ENCODE assay signal across 9 mouse cellular contexts in the genomic region with DNA sequence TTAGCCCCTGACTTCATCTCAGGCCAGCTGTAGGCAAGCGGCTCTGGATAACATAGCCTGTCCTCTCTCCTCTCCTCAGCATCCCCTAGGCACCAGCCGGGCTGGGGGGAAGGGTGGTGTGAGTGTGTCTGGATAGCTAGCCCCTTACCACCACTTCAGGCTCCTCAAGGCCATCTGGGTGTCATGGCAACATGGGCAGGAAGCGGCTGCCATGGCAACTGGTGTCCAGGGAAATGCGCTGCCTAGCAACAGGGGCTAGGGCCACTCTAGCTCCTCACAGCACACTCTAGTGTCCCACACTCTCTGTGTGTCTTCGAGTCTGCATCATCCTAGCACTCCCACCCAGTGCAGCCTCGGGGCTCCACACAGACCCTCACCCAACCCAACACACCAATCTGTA. TPM values are rescaled to one million over a fixed set of nuclear protein-coding genes. Genes with fewer than 3 reads are reported as not detected.
DNase-seq lines count a peak whose midpoint lies in the region; ATAC-seq and TF ChIP-seq lines count a peak whose summit lies in the region.
"Had no signal": no experiment of that assay in that cellular context is flagged by ENCODE, and none has a peak within 500 bp of the region (broad histone marks: within the 10 kb centered on the region; RNA-seq: fewer than 3 reads in every experiment).

No protein-coding gene starts in this region.

- no peak for TF ChIP-seq EP300 in liver, postnatal 0 days (IDR thresholded peaks at IDR 0.05; ENCODE audit: low read depth)
- TF ChIP-seq EP300 in heart, adult 2 months (IDR thresholded peaks at IDR 0.05; ENCODE audit: insufficient read depth, low read depth, low read length), result no peak

- H3K9ac ChIP-seq in lung, embryonic 14.5 days, result no peak overlapping the region
- H3K9ac ChIP-seq in liver, postnatal 0 days (replicated peaks), result no peak overlapping the region
- H3K9ac ChIP-seq in heart, adult 2 months (ENCODE audit: low read depth, low read length), result no peak overlapping the region

- no peaks in the 10 kb centered on the region for H3K9me3 ChIP-seq in lung, embryonic 14.5 days (ENCODE audit: low read depth, low read length)
- H3K9me3 ChIP-seq in hindbrain, embryonic 10.5 days, result no peaks in the 10 kb centered on the region
- no peaks in the 10 kb centered on the region for H3K9me3 ChIP-seq in liver, postnatal 0 days (ENCODE audit: low read length)

- intact Hi-C loops in heart, adult 2 months (cut with DNase I), result loop anchor here (5.0 kb wide), 1 partner anchor 86 kb away; a partner anchor contains a TSS

- H3K36me3 ChIP-seq in lung, embryonic 14.5 days (ENCODE audit: insufficient read depth), result no peaks in the 10 kb centered on the region
- no peaks in the 10 kb centered on the region for H3K36me3 ChIP-seq in hindbrain, embryonic 10.5 days
- H3K36me3 ChIP-seq in liver, postnatal 0 days (replicated peaks; ENCODE audit: insufficient read depth, low read length), result no peaks in the 10 kb centered on the region
- no peaks in the 10 kb centered on the region for H3K36me3 ChIP-seq in heart, adult 2 months (ENCODE audit: control insufficient read depth, insufficient read depth, low read length)

- no peaks in the 10 kb centered on the region for H3K79me2 ChIP-seq in heart, adult 2 months (replicated peaks; ENCODE audit: control insufficient read depth, insufficient read depth, low read length)

- ATAC-seq in lung, embryonic 14.5 days (ENCODE audit: insufficient read depth), result peak; percentile 25; the same call in 1 of the 2 replicates
- ATAC-seq in liver, postnatal 0 days, result no peak
- ATAC-seq in inflammation-experienced regulatory T-cells, adult 6 months, result no peak

- no peaks in the 10 kb centered on the region; the same call in 1 of the 2 replicates for H3K27me3 ChIP-seq in lung, embryonic 14.5 days (ENCODE audit: insufficient read depth, low read length)
- H3K27me3 ChIP-seq in hindbrain, embryonic 10.5 days (ENCODE audit: insufficient read depth, poor library complexity, severe bottlenecking), result peaks cover 8% of the 10 kb centered on the region
- no peaks in the 10 kb centered on the region for H3K27me3 ChIP-seq in liver, postnatal 0 days (ENCODE audit: insufficient read depth, low read length)
- no peaks in the 10 kb centered on the region for H3K27me3 ChIP-seq in heart, adult 2 months (ENCODE audit: control insufficient read depth, insufficient read depth, low read length)

- TF ChIP-seq CTCF in lung, embryonic 14.5 days (IDR thresholded peaks at IDR 0.05; ENCODE audit: low read depth), result no peak
- TF ChIP-seq CTCF in liver, postnatal 0 days (IDR thresholded peaks at IDR 0.05; ENCODE audit: low read depth), result no peak
- no peak for TF ChIP-seq CTCF in heart, adult 2 months (IDR thresholded peaks at IDR 0.05)

- H3K27ac ChIP-seq in lung, embryonic 14.5 days (ENCODE audit: low read depth), result no peak overlapping the region
- peak overlapping the region; percentile 84 for H3K27ac ChIP-seq in hindbrain, embryonic 10.5 days
- no peak overlapping the region for H3K27ac ChIP-seq in liver, postnatal 0 days (ENCODE audit: low read depth)
- H3K27ac ChIP-seq in heart, adult 2 months, result no peak overlapping the region

- no peak overlapping the region for H3K4me3 ChIP-seq in lung, embryonic 14.5 days (ENCODE audit: low read depth, low read length)
- H3K4me3 ChIP-seq in hindbrain, embryonic 10.5 days, result peak overlapping the region; percentile 36
- no peak overlapping the region for H3K4me3 ChIP-seq in liver, postnatal 0 days (ENCODE audit: low read depth, low read length)
- H3K4me3 ChIP-seq in heart, adult 2 months, result no peak overlapping the region

- H3K4me2 ChIP-seq in lung, embryonic 14.5 days, result no peak overlapping the region
- no peak overlapping the region for H3K4me2 ChIP-seq in liver, postnatal 0 days (ENCODE audit: low read depth, low read length)

- 38% methylated on average over 6 of the region's 6 CpGs for WGBS in lung, embryonic 14.5 days
- WGBS in hindbrain, embryonic 10.5 days, result 40% methylated on average over 6 of the region's 6 CpGs
- WGBS in liver, postnatal 0 days (ENCODE audit: insufficient replicate concordance), result 62% methylated on average over 6 of the region's 6 CpGs
- WGBS in heart, adult 2 months, result 68% methylated on average over 6 of the region's 6 CpGs

- no peaks in the 10 kb centered on the region for H3K4me1 ChIP-seq in lung, embryonic 14.5 days (ENCODE audit: insufficient read depth)
- peaks cover 42% of the 10 kb centered on the region for H3K4me1 ChIP-seq in hindbrain, embryonic 10.5 days (replicated peaks)
- H3K4me1 ChIP-seq in liver, postnatal 0 days (ENCODE audit: insufficient read depth), result no peaks in the 10 kb centered on the region
- H3K4me1 ChIP-seq in heart, adult 2 months (ENCODE audit: control insufficient read depth, insufficient read depth, low read length), result no peaks in the 10 kb centered on the region

- DNase-seq in lung, embryonic 14.5 days, result no peak
- no peak for DNase-seq in lung, adult 18-20 months
- DNase-seq in hindbrain, embryonic 10.5 days (ENCODE audit: low spot score), result peak; percentile 93
- DNase-seq in mesoderm, embryonic 11.5 days (ENCODE audit: low read depth, low spot score), result peak; percentile 90
- peak; percentile 81 for DNase-seq in right cerebral cortex, postnatal 4 days
- DNase-seq in liver, postnatal 0 days, result no peak
- no peak for DNase-seq in heart, adult 2 months

- no peak for TF ChIP-seq POLR2A in heart, adult 2 months (IDR thresholded peaks at IDR 0.05; ENCODE audit: insufficient read depth, low read depth, low read length)

RNA-seq across cellular contexts. Expression of a gene that starts 4.0 kb away (rescaled TPM):
- not detected in 2 replicates for polyA plus RNA-seq in lung, embryonic 14.5 days (2014; fragmentation: Nextera tagmentation; extraction: Ambion mirVana)
- 0.12 TPM in 1 of 2 replicates, not detected in the other for polyA plus RNA-seq in hindbrain, embryonic 10.5 days (2016; fragmentation: Nextera tagmentation; extraction: Ambion mirVana)
- not detected in 2 replicates for polyA plus RNA-seq in liver, postnatal 0 days (2015; fragmentation: Nextera tagmentation; extraction: Ambion mirVana)
- not detected for polyA plus RNA-seq in inflammation-experienced regulatory T-cells, adult 6 months (2017; shearing (Covaris generic))
- not detected for total RNA-seq in heart, adult 2 months (2021)
- polyA plus RNA-seq in heart, adult 2 months (2012; rRNA removed), result not detected in 2 replicates
- polyA plus RNA-seq: liver, embryonic 16.5 days had no signal

RNA-seq across cellular contexts. Expression of a gene that starts 21.2 kb away (rescaled TPM):
- 22.0 and 23.8 TPM in 2 replicates for polyA plus RNA-seq in lung, embryonic 14.5 days (2014; fragmentation: Nextera tagmentation; extraction: Ambion mirVana)
- 13.0 and 13.7 TPM in 2 replicates for polyA plus RNA-seq in hindbrain, embryonic 10.5 days (2016; fragmentation: Nextera tagmentation; extraction: Ambion mirVana)
- 1.3 and 1.6 TPM in 2 replicates for polyA plus RNA-seq in liver, postnatal 0 days (2015; fragmentation: Nextera tagmentation; extraction: Ambion mirVana)
- polyA plus RNA-seq in inflammation-experienced regulatory T-cells, adult 6 months (2017; shearing (Covaris generic)), result 1 to 10 TPM in 2 of 3 experiments, under 1 TPM in 1; 0.67 to 1.7 (median 1.5) TPM
- total RNA-seq in heart, adult 2 months (2021), result 10 to 100 TPM; 19.6 to 22.7 TPM
- 36.0 and 51.5 TPM in 2 replicates for polyA plus RNA-seq in heart, adult 2 months (2012; rRNA removed)

RNA-seq across cellular contexts. Expression of a gene that starts 34.8 kb away (rescaled TPM):
- polyA plus RNA-seq in lung, embryonic 14.5 days (2014; fragmentation: Nextera tagmentation; extraction: Ambion mirVana), result 74.1 and 81.3 TPM in 2 replicates
- 130 and 133 TPM in 2 replicates for polyA plus RNA-seq in hindbrain, embryonic 10.5 days (2016; fragmentation: Nextera tagmentation; extraction: Ambion mirVana)
- polyA plus RNA-seq in liver, postnatal 0 days (2015; fragmentation: Nextera tagmentation; extraction: Ambion mirVana), result 22.9 and 23.3 TPM in 2 replicates
- 10 to 100 TPM; 31.1 to 45.8 (median 38.5) TPM for polyA plus RNA-seq in inflammation-experienced regulatory T-cells, adult 6 months (2017; shearing (Covaris generic))
- 10 to 100 TPM; 19.6 to 19.8 TPM for total RNA-seq in heart, adult 2 months (2021)
- polyA plus RNA-seq in heart, adult 2 months (2012; rRNA removed), result 26.8 and 32.4 TPM in 2 replicates

RNA-seq across cellular contexts. Expression of a gene that starts 34.8 kb away (rescaled TPM):
- 776 and 804 TPM in 2 replicates for polyA plus RNA-seq in lung, embryonic 14.5 days (2014; fragmentation: Nextera tagmentation; extraction: Ambion mirVana)
- polyA plus RNA-seq in hindbrain, embryonic 10.5 days (2016; fragmentation: Nextera tagmentation; extraction: Ambion mirVana), result 1,091 and 1,220 TPM in 2 replicates
- 156 and 160 TPM in 2 replicates for polyA plus RNA-seq in liver, postnatal 0 days (2015; fragmentation: Nextera tagmentation; extraction: Ambion mirVana)
- 100 to 1,000 TPM; 141 to 268 (median 158) TPM for polyA plus RNA-seq in inflammation-experienced regulatory T-cells, adult 6 months (2017; shearing (Covaris generic))
- 10 to 100 TPM; 40.1 to 41.2 TPM for total RNA-seq in heart, adult 2 months (2021)
- polyA plus RNA-seq in heart, adult 2 months (2012; rRNA removed), result 20.9 and 25.1 TPM in 2 replicates

RNA-seq across cellular contexts. Expression of a gene that starts 44.4 kb away (rescaled TPM):
- 1.5 and 2.5 TPM in 2 replicates for polyA plus RNA-seq in lung, embryonic 14.5 days (2014; fragmentation: Nextera tagmentation; extraction: Ambion mirVana)
- 0.72 TPM in 1 of 2 replicates, not detected in the other for polyA plus RNA-seq in hindbrain, embryonic 10.5 days (2016; fragmentation: Nextera tagmentation; extraction: Ambion mirVana)
- 1.1 TPM in 1 of 2 replicates, not detected in the other for polyA plus RNA-seq in liver, postnatal 0 days (2015; fragmentation: Nextera tagmentation; extraction: Ambion mirVana)
- not detected for polyA plus RNA-seq in inflammation-experienced regulatory T-cells, adult 6 months (2017; shearing (Covaris generic))
- not detected for total RNA-seq in heart, adult 2 months (2021)
- not detected in 2 replicates for polyA plus RNA-seq in heart, adult 2 months (2012; rRNA removed)
- polyA plus RNA-seq: liver, embryonic 16.5 days had no signal

Comparison
In these comparisons a context has a peak if more than half of its experiments do, and no peak if none do; other contexts are left out.
1. DNase-seq: peak in hindbrain, embryonic 10.5 days (single experiment), mesoderm, embryonic 11.5 days (single experiment) and right cerebral cortex, postnatal 4 days (single experiment); none in lung, embryonic 14.5 days (single experiment), lung, adult 18-20 months (0 of 2), liver, postnatal 0 days (single experiment) and heart, adult 2 months (0 of 2).